Mouse (Mus musculus): ENCODE results near the gene Pxt1.

DNA sequence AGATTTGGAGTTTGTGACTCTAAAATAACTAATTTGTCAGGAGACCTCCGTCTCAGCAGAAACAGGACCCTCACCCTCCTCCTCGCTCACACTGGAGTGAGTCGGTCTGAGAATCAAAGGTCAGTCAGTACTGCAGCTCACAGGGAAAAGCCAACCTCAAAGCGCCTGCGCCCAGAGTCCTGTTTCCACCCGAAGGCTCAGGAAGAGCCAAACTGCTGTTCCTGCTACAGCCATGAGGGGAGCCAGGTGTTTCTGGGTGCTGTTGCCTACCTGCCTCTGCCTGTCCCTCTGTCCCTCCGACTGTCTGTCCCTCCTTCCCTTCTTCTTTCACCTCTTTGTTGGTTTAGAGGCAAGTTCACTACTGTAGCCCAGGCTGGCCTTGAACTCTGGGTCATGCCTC, 33.5 kb downstream of the Pxt1 start:
- TF ChIP-seq POLR2A (IDR thresholded peaks at IDR 0.05; ENCODE audit: insufficient read depth, low read depth, low read length) = no peak
- TF ChIP-seq CTCF (IDR thresholded peaks at IDR 0.05) = no peak
- no peak for TF ChIP-seq EP300 (IDR thresholded peaks at IDR 0.05; ENCODE audit: insufficient read depth, low read depth, low read length)

Measured in heart, adult 2 months (tissue).